Mouse (Mus musculus) spleen, adult 2 months (tissue): ENCODE results near the gene Gm28051.

ENCODE experiments used
- CTCF ChIP-seq: fragments of 200-500 bp; IDR thresholded peaks from 2 replicates; pipeline ENCODE4 v1.5.1; 2011; ENCODE audit warnings: mild to moderate bottlenecking, inconsistent platforms; ENCODE audit not compliant: insufficient read depth, insufficient read length, insufficient replicate concordance; ENCODE audit errors: extremely low read depth
- POLR2A ChIP-seq: fragments of 200-500 bp; IDR thresholded peaks from 2 replicates; pipeline ENCODE4 v1.6.1; 2011; ENCODE audit warnings: low read depth, low read length, inconsistent platforms

- TF ChIP-seq POLR2A (no peak), CTCF (peak; percentile 49; the same call in 1 of the 2 replicates)
Measured at GRCm38 (mm10) chr12:102719552-102720315, 37.8 kb downstream of the Gm28051 start.
